Mouse (Mus musculus) hindbrain, embryonic 14.5 days (tissue): ENCODE results near the gene Hsf5. TPM values are rescaled to one million over a fixed set of nuclear protein-coding genes. Genes with fewer than 3 reads are reported as not detected.

Source experiments
- ATAC-seq: fragments of 200-750 bp; cut with Nextera tagmentation; 2 replicates; pipeline ENCODE4 v1.8.0; 2017; ENCODE audit warnings: moderate number of reproducible peaks, mild to moderate bottlenecking, moderate TSS enrichment, moderate library complexity; ENCODE audit not compliant: low FRiP score
- DNase-seq: peaks from one replicate; pipeline ENCODE4 v3.0.0-alpha.2; 2015; ENCODE audit warnings: low spot score
- H3K27ac ChIP-seq: fragments of 300-500 bp; sonication (generic); 2 replicates; pipeline ENCODE4 v1.5.1; 2014; ENCODE audit warnings: mild to moderate bottlenecking, moderate library complexity
- H3K27me3 ChIP-seq: fragments of 300-500 bp; sonication (generic); 2 replicates; pipeline ENCODE4 v1.6.1; 2014; ENCODE audit warnings: mild to moderate bottlenecking, low read length, mixed read lengths; ENCODE audit not compliant: control insufficient read depth, insufficient read depth
- H3K36me3 ChIP-seq: fragments of 300-500 bp; sonication (generic); replicated peaks from 2 replicates; pipeline ENCODE4 v1.6.1; 2014; ENCODE audit not compliant: control insufficient read depth, insufficient read depth
- H3K4me1 ChIP-seq: fragments of 300-500 bp; sonication (generic); replicated peaks from 2 replicates; pipeline ENCODE4 v1.6.1; 2014; ENCODE audit warnings: antibody characterized with exemption, low read length, mixed read lengths; ENCODE audit not compliant: control insufficient read depth, insufficient read depth
- H3K4me2 ChIP-seq: fragments of 300-500 bp; sonication (generic); replicated peaks from 2 replicates; pipeline ENCODE4 v1.6.1; 2014; ENCODE audit warnings: mild to moderate bottlenecking, moderate library complexity
- H3K4me3 ChIP-seq: fragments of 300-500 bp; sonication (generic); replicated peaks from 2 replicates; pipeline ENCODE4 v1.5.1; 2014; ENCODE audit warnings: mild to moderate bottlenecking, low read length
- H3K9ac ChIP-seq: fragments of 300-500 bp; sonication (generic); 2 replicates; pipeline ENCODE4 v1.6.1; 2014
- H3K9me3 ChIP-seq: fragments of 300-500 bp; sonication (generic); 2 replicates; pipeline ENCODE4 v1.6.1; 2016; ENCODE audit warnings: low read length; ENCODE audit not compliant: control insufficient read depth
- WGBS: fragments of 180-500 bp; shearing (Covaris S2); extraction: QIAGEN DNeasy Blood & Tissue Kit; methylation state at CpG from one replicate; pipeline ENCODE4 v1.1.7; 2014; 5-methylcytosine and 5-hydroxymethylcytosine counted together
- polyA plus RNA-seq: library from polyadenylated mRNA; unstranded; fragments of >200 nt; fragmentation: Nextera tagmentation; extraction: Ambion mirVana; gene quantifications from 2 replicates; pipeline ENCODE4 v1.2.1, GENCODE M21; 2014

Hsf5 gene
- polyA plus RNA-seq, 1 experiment from 2014 or later: 0.31 TPM

- Histone ChIP-seq H3K9ac (peak overlapping the region; percentile 99), H3K27me3 (no peaks in the 10 kb centered on the region), H3K36me3 (peaks cover 50% of the 10 kb centered on the region), H3K4me2 (peak overlapping the region; percentile 88), H3K9me3 (no peaks in the 10 kb centered on the region), H3K4me3 (peak overlapping the region; percentile 94), H3K27ac (peak overlapping the region; percentile 92), H3K4me1 (peaks cover 20% of the 10 kb centered on the region)
- DNase-seq: no peak
- no peak for ATAC-seq
These were observed 19.9 kb upstream of the Hsf5 start for GRCm38 (mm10) chr11:87597061-87597460.

GRCm38 (mm10) chr11:87599395-87600089 is 17.4 kb upstream of the Hsf5 start:
- Histone ChIP-seq H3K4me1 (peaks cover 12% of the 10 kb centered on the region), H3K4me3 (no peak overlapping the region), H3K27ac (no peak overlapping the region), H3K9ac (no peak overlapping the region), H3K9me3 (no peaks in the 10 kb centered on the region), H3K27me3 (no peaks in the 10 kb centered on the region), H3K4me2 (no peak overlapping the region), H3K36me3 (peaks cover 75% of the 10 kb centered on the region)
- DNase-seq (no peak), ATAC-seq (no peak)
- WGBS: 89% methylated on average over 13 of the region's 13 CpGs

GRCm38 (mm10) chr11:87600322-87600853 is 16.6 kb upstream of the Hsf5 start:
- DNase-seq: no peak
- H3K4me3 ChIP-seq: no peak overlapping the region
- H3K4me1 ChIP-seq: peaks cover 12% of the 10 kb centered on the region
- no peaks in the 10 kb centered on the region for H3K9me3 ChIP-seq
- ATAC-seq: no peak
- no peak overlapping the region for H3K4me2 ChIP-seq
- H3K36me3 ChIP-seq: peaks cover 83% of the 10 kb centered on the region
- H3K27ac ChIP-seq: no peak overlapping the region
- no peaks in the 10 kb centered on the region for H3K27me3 ChIP-seq
- H3K9ac ChIP-seq: no peak overlapping the region
- 96% methylated on average over 10 of the region's 10 CpGs for WGBS

DNA sequence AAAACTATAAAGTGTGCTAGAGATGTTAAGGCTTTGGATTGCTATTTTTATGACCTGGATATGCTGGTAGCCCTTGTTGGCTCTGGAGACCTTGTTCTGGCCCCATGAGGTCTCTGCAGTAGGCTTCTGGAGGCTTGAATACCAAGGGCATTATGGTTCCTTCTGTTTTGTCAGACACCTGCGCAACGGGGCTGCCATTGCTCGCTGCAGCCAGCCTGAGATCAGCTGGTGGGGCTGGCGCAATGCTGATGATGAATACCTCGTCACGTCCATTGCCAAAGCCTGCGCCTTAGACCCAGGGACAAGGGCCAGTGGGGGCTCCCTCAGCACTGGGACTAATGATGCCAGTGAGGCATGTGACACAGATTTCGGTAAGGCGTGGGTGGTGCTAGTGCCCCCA is 14.7 kb upstream of the Hsf5 start:
- Histone ChIP-seq H3K9me3 (no peaks in the 10 kb centered on the region), H3K4me2 (no peak overlapping the region), H3K4me1 (peaks cover 3% of the 10 kb centered on the region), H3K27me3 (no peaks in the 10 kb centered on the region), H3K4me3 (no peak overlapping the region), H3K9ac (no peak overlapping the region), H3K36me3 (peaks cover 100% of the 10 kb centered on the region), H3K27ac (no peak overlapping the region)
- no peak for DNase-seq
- WGBS: 92% methylated on average over 9 of the region's 9 CpGs
- ATAC-seq: no peak

GRCm38 (mm10) chr11:87603571-87603970 is 13.4 kb upstream of the Hsf5 start:
- 97% methylated on average over 2 of the region's 2 CpGs for WGBS
- DNase-seq (no peak), ATAC-seq (no peak)
- no peak overlapping the region for H3K4me3 ChIP-seq
- H3K36me3 ChIP-seq: peaks cover 100% of the 10 kb centered on the region
- H3K27ac ChIP-seq: no peak overlapping the region
- no peaks in the 10 kb centered on the region for H3K4me1 ChIP-seq
- no peak overlapping the region for H3K9ac ChIP-seq
- H3K4me2 ChIP-seq: no peak overlapping the region
- no peaks in the 10 kb centered on the region for H3K27me3 ChIP-seq
- H3K9me3 ChIP-seq: no peaks in the 10 kb centered on the region

GRCm38 (mm10) chr11:87609264-87609663 is 7.7 kb upstream of the Hsf5 start:
- Histone ChIP-seq H3K27me3 (no peaks in the 10 kb centered on the region), H3K4me3 (no peak overlapping the region), H3K4me1 (no peaks in the 10 kb centered on the region), H3K4me2 (no peak overlapping the region), H3K9me3 (no peaks in the 10 kb centered on the region), H3K27ac (no peak overlapping the region), H3K36me3 (peaks cover 100% of the 10 kb centered on the region), H3K9ac (no peak overlapping the region)
- no peak for DNase-seq
- ATAC-seq: no peak
- WGBS: 90% methylated on average over 7 of the region's 7 CpGs

GRCm38 (mm10) chr11:87611547-87611946 is 5.4 kb upstream of the Hsf5 start:
- Histone ChIP-seq H3K27ac (no peak overlapping the region), H3K27me3 (no peaks in the 10 kb centered on the region), H3K4me3 (no peak overlapping the region), H3K4me2 (no peak overlapping the region), H3K4me1 (no peaks in the 10 kb centered on the region), H3K36me3 (peaks cover 100% of the 10 kb centered on the region), H3K9me3 (no peaks in the 10 kb centered on the region), H3K9ac (no peak overlapping the region)
- ATAC-seq: no peak
- 93% methylated on average over 9 of the region's 9 CpGs for WGBS
- no peak for DNase-seq

DNA sequence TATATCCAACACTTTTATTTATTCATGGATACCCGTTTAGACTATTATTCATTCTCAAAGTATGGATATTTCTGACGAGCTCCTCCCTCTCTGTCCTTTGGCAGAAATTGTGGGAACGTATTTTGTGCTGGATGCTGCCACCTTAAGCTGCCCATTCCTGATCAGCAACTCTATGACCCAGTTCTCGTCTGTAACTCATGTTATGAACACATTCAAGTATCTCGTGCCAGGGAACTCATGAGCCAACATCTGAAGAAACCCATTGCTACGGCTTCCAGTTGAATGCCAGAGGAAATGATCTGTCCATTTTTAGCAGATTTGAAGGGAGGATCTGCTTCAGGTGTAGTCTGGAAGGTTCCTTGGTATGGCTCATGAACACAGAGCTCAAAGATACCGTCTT is 3.0 kb upstream of the Hsf5 start:
- H3K9me3 ChIP-seq: no peaks in the 10 kb centered on the region
- H3K4me1 ChIP-seq: no peaks in the 10 kb centered on the region
- 93% methylated on average over 7 of the region's 7 CpGs for WGBS
- ATAC-seq: no peak
- H3K27ac ChIP-seq: no peak overlapping the region
- H3K4me2 ChIP-seq: no peak overlapping the region
- H3K4me3 ChIP-seq: no peak overlapping the region
- no peak overlapping the region for H3K9ac ChIP-seq
- peaks cover 100% of the 10 kb centered on the region for H3K36me3 ChIP-seq
- no peaks in the 10 kb centered on the region for H3K27me3 ChIP-seq
- DNase-seq: no peak

DNA sequence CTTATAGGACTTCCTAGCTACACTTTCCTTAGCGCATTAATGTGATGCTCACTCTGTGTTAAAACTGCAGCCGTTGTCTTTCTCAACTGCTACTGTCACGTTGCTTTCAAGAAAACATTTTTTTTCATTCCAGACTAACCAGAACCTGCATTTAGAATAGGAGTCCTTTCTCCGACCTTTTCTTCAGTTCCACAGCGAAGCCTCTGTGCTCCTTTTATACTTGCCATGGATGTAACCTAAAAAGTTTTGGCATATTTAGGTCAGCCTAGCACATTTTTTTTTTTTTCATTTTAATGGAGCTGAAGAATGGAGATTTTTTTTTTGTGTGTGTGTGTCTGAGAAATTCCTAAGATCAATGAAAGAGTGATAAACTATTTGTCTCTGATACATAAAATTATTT is 1.4 kb upstream of the Hsf5 start:
- Histone ChIP-seq H3K36me3 (peaks cover 99% of the 10 kb centered on the region), H3K9me3 (no peaks in the 10 kb centered on the region), H3K4me3 (no peak overlapping the region), H3K9ac (no peak overlapping the region), H3K27me3 (no peaks in the 10 kb centered on the region), H3K4me2 (no peak overlapping the region), H3K27ac (no peak overlapping the region), H3K4me1 (no peaks in the 10 kb centered on the region)
- 96% methylated on average over 5 of the region's 5 CpGs for WGBS
- DNase-seq: no peak
- ATAC-seq: no peak

DNA sequence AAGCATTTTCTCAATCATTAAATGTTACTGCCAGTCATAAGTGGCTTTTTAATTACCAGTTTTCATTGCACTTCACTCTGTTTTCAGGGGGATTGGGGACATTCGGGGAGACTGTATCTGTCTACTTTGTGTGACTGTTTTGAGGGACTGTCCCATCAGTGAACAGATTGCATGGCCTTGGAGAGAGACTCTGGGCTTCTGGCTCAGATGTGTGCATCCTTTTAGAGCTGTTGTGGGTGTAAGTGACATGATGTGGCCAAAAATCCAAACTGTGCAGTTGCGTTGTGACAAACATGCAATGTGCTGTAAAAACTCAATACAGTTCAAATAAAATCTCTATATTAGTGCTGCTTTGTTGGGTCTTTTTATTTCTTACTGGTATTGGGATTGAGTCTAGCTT is 1.0 kb upstream of the Hsf5 start:
- WGBS: 100% methylated on average over 2 of the region's 2 CpGs
- H3K4me2 ChIP-seq: no peak overlapping the region
- H3K9me3 ChIP-seq: no peaks in the 10 kb centered on the region
- no peak for ATAC-seq
- no peaks in the 10 kb centered on the region for H3K4me1 ChIP-seq
- peaks cover 97% of the 10 kb centered on the region for H3K36me3 ChIP-seq
- no peak overlapping the region for H3K4me3 ChIP-seq
- no peaks in the 10 kb centered on the region for H3K27me3 ChIP-seq
- no peak for DNase-seq
- H3K27ac ChIP-seq: no peak overlapping the region
- H3K9ac ChIP-seq: no peak overlapping the region
